Mouse (Mus musculus) liver, embryonic 18 days (tissue): ENCODE measurements around the gene Lce1g. TPM values are rescaled to one million over a fixed set of nuclear protein-coding genes. Genes with fewer than 3 reads are reported as not detected.

Experiments
- polyA plus RNA-seq: library from polyadenylated mRNA; depleted of rRNA; stranded (reverse); fragments of >200 nt; gene quantifications from 2 replicates; pipeline ENCODE4 v1.2.3, GENCODE M21; 2012; rRNA removed

Lce1g gene
- not detected in 2 replicates for polyA plus RNA-seq

GRCm38 (mm10) chr3:92752238-92752637, at the start of gene Lce1g:
Gene Lce1g (minus strand): TSS chr3:92752338.

GRCm38 (mm10) chr3:92790414-92790813, 38.3 kb upstream of the Lce1g start, which contains the start of gene Lce1j:
Gene Lce1j (minus strand): TSS chr3:92790514.

GRCm38 (mm10) chr3:92778799-92779198, 26.7 kb upstream of the Lce1g start, which contains the start of gene Lce1i:
Gene Lce1i (minus strand): TSS chr3:92778899.

GRCm38 (mm10) chr3:92764965-92765364, 12.8 kb upstream of the Lce1g start, which contains the start of gene Lce1h:
Gene Lce1h (minus strand): TSS chr3:92765065.

GRCm38 (mm10) chr3:92738996-92739395, 13.1 kb downstream of the Lce1g start, which contains the start of gene Gm38119:
Gene Gm38119 (minus strand): TSS chr3:92739096.

GRCm38 (mm10) chr3:92720250-92720649, 31.9 kb downstream of the Lce1g start, which contains the start of gene Lce1f:
Gene Lce1f (minus strand): TSS chr3:92720350.

GRCm38 (mm10) chr3:92708974-92709373, 43.2 kb downstream of the Lce1g start, which contains the start of gene Lce1e:
Gene Lce1e (minus strand): TSS chr3:92709074.

Other genes with a start within 250 kb of the Lce1g start
- not detected in 2 replicates for gene 2310046K23Rik, start 217.8 kb downstream of the Lce1g start, polyA plus RNA-seq
- 0.06 TPM in 2 replicates for gene Ivl, start 178.6 kb downstream of the Lce1g start, polyA plus RNA-seq
- gene Smcp, start 163.3 kb downstream of the Lce1g start, polyA plus RNA-seq, result 1.7 and 3.4 TPM in 2 replicates
- not detected in 2 replicates for gene 2210017I01Rik, start 144.8 kb downstream of the Lce1g start, polyA plus RNA-seq
- gene Lce6a, start 130.7 kb downstream of the Lce1g start, polyA plus RNA-seq, result 0.17 and 0.32 TPM in 2 replicates
- not detected in 2 replicates for gene Lce1a1, start 104.0 kb downstream of the Lce1g start, polyA plus RNA-seq
- not detected in 2 replicates for gene Lce1b, start 95.4 kb downstream of the Lce1g start, polyA plus RNA-seq
- not detected in 2 replicates for gene Lce1a2, start 82.0 kb downstream of the Lce1g start, polyA plus RNA-seq
- gene Lce1c, start 73.1 kb downstream of the Lce1g start, polyA plus RNA-seq, result not detected in 2 replicates
- gene Lce1d, start 65.1 kb downstream of the Lce1g start, polyA plus RNA-seq, result not detected in 2 replicates
- gene Lce1e, start 43.3 kb downstream of the Lce1g start, polyA plus RNA-seq, result not detected in 2 replicates
- not detected in 2 replicates for gene Lce1f, start 32.0 kb downstream of the Lce1g start, polyA plus RNA-seq
- not detected in 2 replicates for gene Gm38119, start 13.2 kb downstream of the Lce1g start, polyA plus RNA-seq
- not detected in 2 replicates for gene Lce1h, start 12.7 kb upstream of the Lce1g start, polyA plus RNA-seq
- not detected in 2 replicates for gene Lce1i, start 26.6 kb upstream of the Lce1g start, polyA plus RNA-seq
- gene Lce1j, start 38.2 kb upstream of the Lce1g start, polyA plus RNA-seq, result not detected in 2 replicates
- gene Lce1k, start 55.6 kb upstream of the Lce1g start, polyA plus RNA-seq, result not detected in 2 replicates
- gene Kprp, start 74.9 kb upstream of the Lce1g start, polyA plus RNA-seq, result not detected in 2 replicates
- gene Lce1l, start 98.9 kb upstream of the Lce1g start, polyA plus RNA-seq, result not detected in 2 replicates
- gene 2310050C09Rik, start 117.9 kb upstream of the Lce1g start, polyA plus RNA-seq, result not detected in 2 replicates
- gene Lce3a, start 173.9 kb upstream of the Lce1g start, polyA plus RNA-seq, result not detected in 2 replicates
- not detected in 2 replicates for gene Lce3b, start 180.6 kb upstream of the Lce1g start, polyA plus RNA-seq
- gene Lce3c, start 192.1 kb upstream of the Lce1g start, polyA plus RNA-seq, result not detected in 2 replicates
- gene Lce3d, start 205.1 kb upstream of the Lce1g start, polyA plus RNA-seq, result not detected in 2 replicates
- not detected in 2 replicates for gene Lce3e, start 214.7 kb upstream of the Lce1g start, polyA plus RNA-seq
- gene Lce3f, start 239.9 kb upstream of the Lce1g start, polyA plus RNA-seq, result not detected in 2 replicates